Mouse (Mus musculus) gastrocnemius, postnatal 14 days (tissue): ENCODE results near the gene Zfp280c. TPM values are rescaled to one million over a fixed set of nuclear protein-coding genes. Genes with fewer than 3 reads are reported as not detected.
A peak's percentile ranks its signal among the peaks of the same experiment; 100 is the strongest.

Experiments
- DNase-seq: peaks from one replicate; pipeline ENCODE4 v3.0.0; 2021; ENCODE audit warnings: mixed read lengths
- intact Hi-C: fragments of 180-260 bp; cut with DNase I; formaldehyde crosslinking; loops from one replicate; pipeline ENCODE4 v1.15.1; 2025; ENCODE audit warnings: low total_unique reads
- long read RNA-seq, 2 experiments: library from polyadenylated mRNA; stranded (forward); transcript quantifications; one replicate each; pipeline ENCODE4 v2.0.0; 2021
- total RNA-seq, 2 experiments: library from RNA; stranded (reverse); gene quantifications; 2 replicates each; pipeline ENCODE4 v1.2.3; 2021

The Zfp280c gene
- 1 to 10 TPM; 6.6 to 6.7 TPM for total RNA-seq
- long read RNA-seq, experiment 1: 0 reads
- long read RNA-seq, experiment 2: 0 reads

DNA sequence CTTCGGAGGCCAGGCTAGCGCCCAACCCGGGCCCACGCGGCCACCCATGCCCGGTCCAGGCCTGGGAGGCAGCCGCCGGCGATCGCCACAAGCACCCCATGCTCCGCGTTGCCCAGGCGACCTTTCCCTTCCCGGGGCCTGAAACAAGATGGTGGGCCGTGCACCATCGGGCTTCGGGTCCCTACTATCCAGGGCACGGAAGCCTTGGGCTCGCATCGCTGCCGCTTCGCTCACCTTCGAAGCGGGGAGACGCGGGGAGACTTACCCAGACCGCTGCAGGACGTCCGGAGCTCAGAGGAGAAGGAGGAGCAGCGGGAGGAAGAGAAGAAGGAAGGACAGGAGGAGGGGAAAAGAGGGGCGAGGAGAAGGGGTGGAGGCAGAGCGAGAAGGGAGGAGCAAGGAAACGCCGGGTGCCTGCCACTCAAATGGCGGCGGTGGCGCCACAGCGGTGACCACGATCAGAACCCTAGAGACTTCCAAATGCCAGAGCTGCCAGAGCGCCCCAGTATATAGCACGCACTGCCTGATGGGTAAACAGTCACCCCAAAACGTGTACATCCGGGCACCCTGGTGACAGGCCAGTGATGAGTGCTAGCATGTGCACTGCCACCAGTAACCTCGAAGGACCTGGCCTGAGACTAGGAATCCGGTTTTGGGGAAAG lies at the start of gene Zfp280c:
TSS of gene Zfp280c (minus strand) at position 406 of the 662 bp plus-strand sequence.
- DNase-seq: peak; percentile 65
- intact Hi-C loops: no loop called here

- intact Hi-C loops: no loop called here
- DNase-seq: no peak
Measured at GRCm38 (mm10) chrX:48637032-48637431, 42.7 kb upstream of the Zfp280c start.

- no peak for DNase-seq
- intact Hi-C loops: no loop called here
Measured at GRCm38 (mm10) chrX:48624054-48624420, 29.7 kb upstream of the Zfp280c start.

- DNase-seq: peak; percentile 74
- intact Hi-C loops: no loop called here
Measured at GRCm38 (mm10) chrX:48623379-48624053, 29.2 kb upstream of the Zfp280c start, which contains the start of gene Slc25a14. Gene Slc25a14, plus strand, starts transcription at chrX:48623413.

DNA sequence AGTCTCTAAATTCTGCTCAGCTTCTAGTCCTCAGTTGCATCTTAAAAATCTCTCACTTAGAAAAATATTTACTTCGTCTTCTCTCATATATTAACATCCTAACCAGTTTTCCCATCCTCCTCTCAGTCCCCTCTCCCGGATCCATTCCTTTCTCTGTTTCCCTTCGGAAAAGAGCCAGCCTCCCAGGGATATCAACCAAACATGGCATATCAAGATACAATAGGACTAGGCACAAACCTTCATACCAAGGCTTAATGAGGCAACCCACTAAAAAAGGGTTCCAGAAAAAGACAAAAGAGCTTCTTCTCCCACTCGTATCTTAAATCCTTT lies 28.7 kb upstream of the Zfp280c start:
- intact Hi-C loops: no loop called here
- no peak for DNase-seq

DNA sequence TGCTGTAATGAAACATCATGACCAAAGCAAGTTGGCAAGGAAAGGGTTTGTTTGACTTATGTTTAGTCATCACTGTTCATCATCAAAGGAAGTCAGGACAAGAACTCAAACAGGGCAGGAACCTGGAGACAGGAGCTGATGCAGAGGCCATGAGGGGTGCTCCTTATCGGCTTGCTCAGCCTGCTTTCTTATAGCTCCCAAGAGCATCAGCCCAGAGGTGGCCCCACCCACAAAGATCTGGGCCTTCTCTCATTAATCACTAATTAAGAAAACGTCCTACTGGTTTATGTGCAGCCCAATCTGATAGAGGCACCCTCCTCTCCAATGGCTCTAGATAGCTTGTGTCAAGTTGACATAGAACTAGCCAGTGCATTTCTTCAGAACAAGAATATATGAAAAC lies 10.6 kb upstream of the Zfp280c start:
- intact Hi-C loops: no loop called here

DNA sequence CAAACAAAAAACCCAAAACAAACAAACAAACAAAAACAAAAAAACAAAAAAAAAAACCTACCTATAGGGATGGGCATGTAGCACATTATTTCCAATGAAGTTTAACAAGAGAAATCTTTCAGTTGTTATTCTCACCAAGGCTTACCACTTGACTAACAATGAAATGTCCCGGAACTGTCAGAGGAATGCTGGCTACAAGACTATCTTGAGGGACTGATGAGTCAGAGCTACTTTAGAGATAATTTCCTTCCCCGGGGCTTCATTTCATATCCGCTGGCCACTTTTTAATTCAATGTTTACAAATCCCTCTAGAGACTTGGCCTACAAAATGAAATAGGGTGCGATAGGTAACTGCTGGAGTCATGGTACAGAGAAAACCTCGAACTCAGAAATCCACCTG lies 2.6 kb upstream of the Zfp280c start:
- intact Hi-C loops: no loop called here

More for the DNA sequence above, 10.6 kb upstream of the Zfp280c start:
- DNase-seq: no peak

GRCm38 (mm10) chrX:48596053-48596452 lies 1.7 kb upstream of the Zfp280c start:
- intact Hi-C loops: no loop called here
- no peak for DNase-seq

More for the DNA sequence above, 2.6 kb upstream of the Zfp280c start:
- DNase-seq: no peak

GRCm38 (mm10) chrX:48593721-48594098 lies 594 bp downstream of the Zfp280c start:
- DNase-seq: no peak
- intact Hi-C loops: no loop called here

GRCm38 (mm10) chrX:48583332-48583731 lies 11.0 kb downstream of the Zfp280c start:
- DNase-seq: no peak
- intact Hi-C loops: no loop called here

GRCm38 (mm10) chrX:48532175-48532574 lies 62.1 kb downstream of the Zfp280c start:
- intact Hi-C loops: no loop called here
- DNase-seq: peak; percentile 53

- intact Hi-C loops: no loop called here
- DNase-seq: no peak
Measured at GRCm38 (mm10) chrX:48526435-48526834, 67.9 kb downstream of the Zfp280c start.

DNA sequence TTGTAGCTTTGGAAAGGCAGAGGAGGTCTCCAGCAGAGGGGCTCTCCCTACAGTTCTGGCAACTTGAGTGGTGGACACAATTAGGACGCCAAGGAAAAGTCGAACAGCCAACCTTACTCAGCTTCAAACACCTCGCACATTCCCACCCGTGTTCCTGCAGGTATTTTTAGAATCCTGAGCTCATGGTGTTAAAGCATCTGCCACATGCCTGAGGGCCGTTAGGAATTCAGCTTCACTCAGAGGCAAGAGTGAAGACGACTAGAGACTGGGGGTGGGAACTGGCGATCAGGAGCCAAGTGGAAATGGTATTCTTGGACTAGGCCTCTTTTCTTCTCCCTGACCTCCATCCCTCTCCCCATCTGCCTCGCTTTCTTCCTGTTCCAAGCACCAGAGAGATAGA lies 68.4 kb downstream of the Zfp280c start:
- intact Hi-C loops: no loop called here
- no peak for DNase-seq

DNA sequence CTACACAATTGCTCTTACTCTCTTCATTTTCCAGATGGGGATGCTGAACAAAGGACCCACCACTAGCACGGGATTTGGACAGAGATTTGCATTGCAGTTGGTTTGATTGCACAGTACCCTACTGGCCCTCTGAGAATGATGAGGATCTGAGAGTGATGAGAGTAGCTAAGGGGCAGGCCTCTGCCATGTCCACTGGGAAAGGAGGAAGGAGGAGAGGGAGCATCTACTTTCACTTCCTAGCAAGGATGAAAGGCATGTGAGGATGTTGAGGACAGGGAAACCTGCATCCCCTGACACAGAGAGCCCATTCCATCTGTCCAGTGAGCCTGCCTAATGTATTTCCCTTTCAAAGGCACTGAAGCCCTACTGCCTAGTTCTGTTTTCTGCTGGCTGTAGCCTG lies 69.0 kb downstream of the Zfp280c start:
- intact Hi-C loops: no loop called here
- DNase-seq: no peak

- DNase-seq: no peak
- intact Hi-C loops: no loop called here
Measured at GRCm38 (mm10) chrX:48523512-48523911, 70.8 kb downstream of the Zfp280c start.

GRCm38 (mm10) chrX:48521651-48522050 lies 72.7 kb downstream of the Zfp280c start:
- no peak for DNase-seq

GRCm38 (mm10) chrX:48519549-48520085 lies 74.7 kb downstream of the Zfp280c start:
- intact Hi-C loops: no loop called here
- DNase-seq: no peak

More at GRCm38 (mm10) chrX:48521651-48522050, 72.7 kb downstream of the Zfp280c start:
- intact Hi-C loops: no loop called here

DNA sequence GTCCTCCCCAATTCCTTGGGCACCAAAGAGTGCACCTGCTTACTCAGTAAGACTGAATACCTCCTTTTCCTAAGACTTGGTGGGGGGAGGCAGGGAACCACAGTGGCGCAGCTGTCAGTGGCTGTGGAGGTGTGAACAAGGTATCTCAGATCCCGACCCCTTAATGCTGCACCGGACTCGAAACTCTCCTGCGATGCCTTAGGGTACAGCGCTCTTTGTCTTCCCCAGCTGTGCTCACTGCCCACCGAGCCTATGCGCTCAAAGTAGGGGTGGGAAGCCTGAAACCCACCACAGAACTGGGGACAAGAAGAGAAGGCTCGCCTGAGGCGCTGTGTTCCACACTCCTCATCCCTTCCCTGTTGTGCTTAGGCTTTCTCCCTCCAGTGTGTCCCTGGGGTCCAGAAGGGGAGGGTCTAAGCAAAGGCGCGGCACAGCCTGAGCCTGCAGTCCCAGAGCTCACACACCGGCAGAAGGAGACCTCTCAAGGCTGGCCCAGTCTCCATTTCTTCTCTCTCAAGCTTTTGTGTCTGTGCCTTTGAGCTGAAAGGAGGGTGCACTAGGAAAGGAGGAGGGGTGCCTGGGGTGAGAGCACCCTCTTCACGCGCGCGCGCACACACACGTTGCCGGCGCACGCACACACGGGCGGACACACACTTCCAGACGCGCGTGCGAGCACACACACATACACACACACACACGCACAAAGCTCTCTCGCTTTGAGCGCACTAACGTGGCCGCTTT lies 75.3 kb downstream of the Zfp280c start, which contains the start of gene Rab33a:
TSS of gene Rab33a (plus strand) at position 478 of the 741 bp plus-strand sequence.
- intact Hi-C loops: no loop called here
- peak; percentile 5 for DNase-seq

DNA sequence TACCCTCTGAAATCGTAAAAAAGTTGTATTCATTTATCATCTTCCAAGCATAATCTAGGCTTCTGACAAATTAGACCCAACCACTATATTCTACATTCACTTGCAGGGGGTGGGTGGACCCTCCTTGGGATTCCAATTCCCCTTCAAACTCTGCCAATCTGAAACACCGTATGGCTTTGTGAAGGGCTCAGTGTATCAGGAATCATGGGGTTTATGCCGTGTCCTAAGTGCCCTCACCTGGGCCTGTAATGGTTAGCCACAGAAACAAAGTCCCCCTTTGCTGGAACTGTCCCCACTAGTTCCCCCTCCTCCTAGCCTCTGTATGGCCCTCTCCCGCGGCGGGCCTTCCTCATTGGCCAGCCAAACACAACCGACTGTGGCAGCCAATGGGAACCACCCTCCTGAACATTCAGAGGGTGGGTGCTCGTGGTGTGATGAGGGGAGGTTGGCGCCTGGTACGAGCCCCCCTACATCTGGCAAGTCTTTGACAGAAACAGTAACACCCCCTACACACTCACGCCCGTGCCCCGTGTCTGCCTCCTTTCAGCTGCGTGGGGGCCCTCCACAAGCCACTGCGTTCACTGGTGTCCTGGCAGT lies 76.0 kb downstream of the Zfp280c start:
- intact Hi-C loops: no loop called here

GRCm38 (mm10) chrX:48513824-48514223 lies 80.5 kb downstream of the Zfp280c start:
- intact Hi-C loops: no loop called here
- no peak for DNase-seq

More for the DNA sequence above, 76.0 kb downstream of the Zfp280c start:
- no peak for DNase-seq
